Mouse (Mus musculus) CH12.LX (cell line): Measurements from ENCODE around the gene Sbpl. TPM values are rescaled to one million over a fixed set of nuclear protein-coding genes. Genes with fewer than 3 reads are reported as not detected.

ENCODE experiments used
- polyA plus RNA-seq: library from polyadenylated mRNA; unstranded; fragments of >175 nt; gene quantifications from 2 replicates; pipeline ENCODE4 v1.2.1, GENCODE M21; 2012; ENCODE audit warnings: low read depth; ENCODE audit not compliant: insufficient read length
- total RNA-seq, 2 experiments: library from RNA; depleted of rRNA; stranded (reverse); fragments of 300-350 nt in 1 of 2; fragments of >200 nt in 1 of 2; gene quantifications; 2 replicates each; pipeline ENCODE4 v1.2.3; 2012 to 2014

Gene Sbpl
- total and polyA plus RNA-seq, 3 experiments: not detected

Other genes with a start within 250 kb of the Sbpl start
Only the 20 nearest of the 23 such genes appear.
- 2.0 and 2.8 TPM in 2 replicates for gene Paqr4, start 214.4 kb downstream of the Sbpl start, total RNA-seq (2012; rRNA removed)
- 0.47 and 1.0 TPM in 2 replicates for gene Paqr4, start 214.4 kb downstream of the Sbpl start, total RNA-seq (2014; rRNA removed)
- gene Paqr4, start 214.4 kb downstream of the Sbpl start, polyA plus RNA-seq: 0.80 and 1.1 TPM in 2 replicates
- gene Kremen2, start 209.4 kb downstream of the Sbpl start, total RNA-seq (2012; rRNA removed): 0.34 and 0.55 TPM in 2 replicates
- 0.14 and 0.23 TPM in 2 replicates for gene Kremen2, start 209.4 kb downstream of the Sbpl start, total RNA-seq (2014; rRNA removed)
- 0.21 and 0.23 TPM in 2 replicates for gene Kremen2, start 209.4 kb downstream of the Sbpl start, polyA plus RNA-seq
- gene Flywch1, start 183.7 kb downstream of the Sbpl start, total RNA-seq (2012; rRNA removed): 26.9 and 28.3 TPM in 2 replicates
- 18.8 and 22.2 TPM in 2 replicates for gene Flywch1, start 183.7 kb downstream of the Sbpl start, total RNA-seq (2014; rRNA removed)
- 22.0 and 23.4 TPM in 2 replicates for gene Flywch1, start 183.7 kb downstream of the Sbpl start, polyA plus RNA-seq
- gene Flywch2, start 169.2 kb downstream of the Sbpl start, total RNA-seq (2012; rRNA removed): not detected in 2 replicates
- not detected in 2 replicates for gene Flywch2, start 169.2 kb downstream of the Sbpl start, total RNA-seq (2014; rRNA removed)
- not detected in 2 replicates for gene Flywch2, start 169.2 kb downstream of the Sbpl start, polyA plus RNA-seq
- 83.6 and 90.4 TPM in 2 replicates for gene Srrm2, start 164.7 kb downstream of the Sbpl start, total RNA-seq (2012; rRNA removed)
- gene Srrm2, start 164.7 kb downstream of the Sbpl start, total RNA-seq (2014; rRNA removed): 18.3 and 26.7 TPM in 2 replicates
- 339 and 383 TPM in 2 replicates for gene Srrm2, start 164.7 kb downstream of the Sbpl start, polyA plus RNA-seq
- 381 and 386 TPM in 2 replicates for gene Elob, start 126.1 kb downstream of the Sbpl start, total RNA-seq (2012; rRNA removed)
- gene Elob, start 126.1 kb downstream of the Sbpl start, total RNA-seq (2014; rRNA removed): 371 and 534 TPM in 2 replicates
- 250 and 306 TPM in 2 replicates for gene Elob, start 126.1 kb downstream of the Sbpl start, polyA plus RNA-seq
- not detected in 2 replicates for gene Prss33, start 119.2 kb downstream of the Sbpl start, total RNA-seq (2012; rRNA removed)
- not detected in 2 replicates for gene Prss33, start 119.2 kb downstream of the Sbpl start, total RNA-seq (2014; rRNA removed)
- gene Prss33, start 119.2 kb downstream of the Sbpl start, polyA plus RNA-seq: not detected in 2 replicates
- gene Prss32, start 111.4 kb downstream of the Sbpl start, total RNA-seq (2012; rRNA removed): not detected in 2 replicates
- gene Prss32, start 111.4 kb downstream of the Sbpl start, total RNA-seq (2014; rRNA removed): not detected in 2 replicates
- gene Prss32, start 111.4 kb downstream of the Sbpl start, polyA plus RNA-seq: not detected in 2 replicates
- gene Prss41, start 111.1 kb downstream of the Sbpl start, total RNA-seq (2012; rRNA removed): 0.46 and 1.0 TPM in 2 replicates
- 0.16 TPM in 2 replicates for gene Prss41, start 111.1 kb downstream of the Sbpl start, total RNA-seq (2014; rRNA removed)
- gene Prss41, start 111.1 kb downstream of the Sbpl start, polyA plus RNA-seq: 0.22 and 0.24 TPM in 2 replicates
- not detected in 2 replicates for gene Prss21, start 87.2 kb downstream of the Sbpl start, total RNA-seq (2012; rRNA removed)
- not detected in 2 replicates for gene Prss21, start 87.2 kb downstream of the Sbpl start, total RNA-seq (2014; rRNA removed)
- gene Prss21, start 87.2 kb downstream of the Sbpl start, polyA plus RNA-seq: not detected in 2 replicates
- not detected in 2 replicates for gene Dcpp1, start 74.4 kb downstream of the Sbpl start, total RNA-seq (2012; rRNA removed)
- gene Dcpp1, start 74.4 kb downstream of the Sbpl start, total RNA-seq (2014; rRNA removed): not detected in 2 replicates
- not detected in 2 replicates for gene Dcpp1, start 74.4 kb downstream of the Sbpl start, polyA plus RNA-seq
- not detected in 2 replicates for gene Dcpp2, start 74.4 kb downstream of the Sbpl start, total RNA-seq (2012; rRNA removed)
- not detected in 2 replicates for gene Dcpp2, start 74.4 kb downstream of the Sbpl start, total RNA-seq (2014; rRNA removed)
- not detected in 2 replicates for gene Dcpp2, start 74.4 kb downstream of the Sbpl start, polyA plus RNA-seq
- gene Dcpp3, start 37.8 kb downstream of the Sbpl start, total RNA-seq (2012; rRNA removed): not detected in 2 replicates
- not detected in 2 replicates for gene Dcpp3, start 37.8 kb downstream of the Sbpl start, total RNA-seq (2014; rRNA removed)
- not detected in 2 replicates for gene Dcpp3, start 37.8 kb downstream of the Sbpl start, polyA plus RNA-seq
- not detected in 2 replicates for gene Sbp, start 13.6 kb downstream of the Sbpl start, total RNA-seq (2012; rRNA removed)
- gene Sbp, start 13.6 kb downstream of the Sbpl start, total RNA-seq (2014; rRNA removed): not detected in 2 replicates
- gene Sbp, start 13.6 kb downstream of the Sbpl start, polyA plus RNA-seq: not detected in 2 replicates
- gene Prss30, start 25.3 kb upstream of the Sbpl start, total RNA-seq (2012; rRNA removed): 0.08 TPM in 1 of 2 replicates, not detected in the other
- gene Prss30, start 25.3 kb upstream of the Sbpl start, total RNA-seq (2014; rRNA removed): 0.30 and 0.57 TPM in 2 replicates
- 0.63 and 0.69 TPM in 2 replicates for gene Prss30, start 25.3 kb upstream of the Sbpl start, polyA plus RNA-seq
- gene Prss22, start 42.8 kb upstream of the Sbpl start, total RNA-seq (2012; rRNA removed): not detected in 2 replicates
- gene Prss22, start 42.8 kb upstream of the Sbpl start, total RNA-seq (2014; rRNA removed): not detected in 2 replicates
- not detected in 2 replicates for gene Prss22, start 42.8 kb upstream of the Sbpl start, polyA plus RNA-seq
- gene Prss27, start 82.9 kb upstream of the Sbpl start, total RNA-seq (2012; rRNA removed): not detected in 2 replicates
- gene Prss27, start 82.9 kb upstream of the Sbpl start, total RNA-seq (2014; rRNA removed): not detected in 2 replicates
- not detected in 2 replicates for gene Prss27, start 82.9 kb upstream of the Sbpl start, polyA plus RNA-seq
- gene Kctd5, start 118.2 kb upstream of the Sbpl start, total RNA-seq (2012; rRNA removed): 30.1 and 36.9 TPM in 2 replicates
- 51.1 and 51.6 TPM in 2 replicates for gene Kctd5, start 118.2 kb upstream of the Sbpl start, total RNA-seq (2014; rRNA removed)
- 44.3 and 44.6 TPM in 2 replicates for gene Kctd5, start 118.2 kb upstream of the Sbpl start, polyA plus RNA-seq
- gene Pdpk1, start 195.7 kb upstream of the Sbpl start, total RNA-seq (2012; rRNA removed): 15.3 and 15.9 TPM in 2 replicates
- gene Pdpk1, start 195.7 kb upstream of the Sbpl start, total RNA-seq (2014; rRNA removed): 16.7 and 17.0 TPM in 2 replicates
- 9.6 and 12.2 TPM in 2 replicates for gene Pdpk1, start 195.7 kb upstream of the Sbpl start, polyA plus RNA-seq
- 0.59 and 0.64 TPM in 2 replicates for gene Amdhd2, start 208.5 kb upstream of the Sbpl start, total RNA-seq (2012; rRNA removed)
- not detected in 2 replicates for gene Amdhd2, start 208.5 kb upstream of the Sbpl start, total RNA-seq (2014; rRNA removed)
- not detected in 2 replicates for gene Amdhd2, start 208.5 kb upstream of the Sbpl start, polyA plus RNA-seq